Mouse (Mus musculus): ENCODE results near the gene Gnao1.
A peak's percentile ranks its signal among the peaks of the same experiment; 100 is the strongest.

Gnao1 gene

DNA sequence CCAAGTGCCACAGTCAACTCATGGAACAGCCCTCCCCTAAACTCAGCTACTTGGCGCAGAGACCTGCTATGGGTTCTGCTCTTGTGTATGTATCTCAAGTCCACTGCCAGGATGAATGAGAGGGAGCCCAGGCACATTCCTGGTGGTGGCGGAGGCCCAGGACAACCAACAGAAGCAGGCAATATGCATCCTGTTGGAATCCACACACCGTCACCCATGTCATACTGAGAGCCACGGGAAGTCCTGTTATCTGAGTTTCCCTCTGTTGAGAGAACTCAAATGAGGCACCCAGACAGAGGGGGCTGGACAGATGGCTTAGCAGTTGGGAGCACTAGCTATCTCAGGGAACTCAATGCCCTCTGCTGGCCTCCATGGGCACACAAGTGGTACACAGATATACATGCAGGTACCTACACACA is 131.9 kb downstream of the Gnao1 start:
- DNase-seq (ENCODE audit: low spot score in 2 of 2): peak in 1 of 2 experiments; percentile 39

GRCm38 (mm10) chr8:93945781-93946180 is 136.0 kb downstream of the Gnao1 start:
- no peak for DNase-seq (ENCODE audit: low spot score in 2 of 2)

GRCm38 (mm10) chr8:93946397-93946796 is 136.6 kb downstream of the Gnao1 start:
- no peak for DNase-seq (ENCODE audit: low spot score in 2 of 2)

GRCm38 (mm10) chr8:93950133-93950532 is 140.4 kb downstream of the Gnao1 start:
- DNase-seq (ENCODE audit: low spot score in 2 of 2): no peak

DNA sequence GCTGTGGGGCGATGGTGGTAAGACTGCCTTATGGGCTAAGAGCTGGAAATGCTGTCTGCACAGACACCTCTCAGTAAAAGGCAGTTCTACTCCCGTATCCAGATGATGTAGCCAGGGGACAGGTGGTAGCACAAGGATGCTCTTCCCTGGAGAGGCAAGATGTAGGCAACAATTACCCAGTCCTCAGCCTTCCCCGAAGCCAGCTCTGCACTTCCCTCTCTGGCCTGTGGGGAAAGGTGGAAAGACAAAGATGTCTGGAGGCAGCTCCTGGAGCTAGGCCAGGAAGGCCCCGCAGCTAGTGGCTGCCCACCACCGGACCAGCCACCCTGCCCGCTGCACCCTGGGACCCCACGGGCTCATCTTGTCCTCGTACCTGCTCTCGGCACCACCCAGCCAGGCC is 142.7 kb downstream of the Gnao1 start:
- DNase-seq (ENCODE audit: low spot score in 2 of 2): no peak

GRCm38 (mm10) chr8:93958402-93958801 is 148.6 kb downstream of the Gnao1 start:
- DNase-seq (ENCODE audit: low spot score in 2 of 2): peak; percentile 66 to 76

DNA sequence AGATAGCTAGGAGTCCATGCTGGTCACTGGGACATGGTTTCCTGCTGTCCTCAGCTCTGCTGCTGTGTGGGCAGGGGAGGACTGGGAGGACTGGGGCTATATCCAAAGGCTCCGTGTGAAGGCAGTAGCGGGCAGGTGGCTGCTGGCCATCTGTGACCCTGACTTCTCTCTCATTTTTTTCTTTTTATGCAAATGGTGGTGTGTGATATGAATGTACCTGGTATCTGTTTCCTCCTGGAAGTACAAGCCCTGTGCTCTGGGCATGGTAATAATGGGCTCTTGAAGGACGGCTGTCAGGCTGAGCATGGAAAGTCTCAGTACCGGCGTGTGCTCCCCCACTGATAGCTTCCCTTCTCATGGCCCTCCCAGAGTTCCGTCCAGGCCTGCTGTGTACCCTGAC is 151.1 kb downstream of the Gnao1 start:
- no peak for DNase-seq (ENCODE audit: low spot score in 2 of 2)

GRCm38 (mm10) chr8:93968293-93968692 is 158.5 kb downstream of the Gnao1 start:
- DNase-seq (ENCODE audit: low spot score in 2 of 2): peak in 1 of 2 experiments; percentile 36

GRCm38 (mm10) chr8:93969626-93970340 is 160.0 kb downstream of the Gnao1 start:
- DNase-seq (ENCODE audit: low spot score in 2 of 2): peak in 1 of 2 experiments; percentile 35

- peak in 1 of 2 experiments; percentile 25 for DNase-seq (ENCODE audit: low spot score in 2 of 2)
These were observed 161.7 kb downstream of the Gnao1 start for GRCm38 (mm10) chr8:93971451-93971850.

- DNase-seq (ENCODE audit: low spot score in 2 of 2): no peak
These were observed 162.4 kb downstream of the Gnao1 start for GRCm38 (mm10) chr8:93972211-93972610.

DNA sequence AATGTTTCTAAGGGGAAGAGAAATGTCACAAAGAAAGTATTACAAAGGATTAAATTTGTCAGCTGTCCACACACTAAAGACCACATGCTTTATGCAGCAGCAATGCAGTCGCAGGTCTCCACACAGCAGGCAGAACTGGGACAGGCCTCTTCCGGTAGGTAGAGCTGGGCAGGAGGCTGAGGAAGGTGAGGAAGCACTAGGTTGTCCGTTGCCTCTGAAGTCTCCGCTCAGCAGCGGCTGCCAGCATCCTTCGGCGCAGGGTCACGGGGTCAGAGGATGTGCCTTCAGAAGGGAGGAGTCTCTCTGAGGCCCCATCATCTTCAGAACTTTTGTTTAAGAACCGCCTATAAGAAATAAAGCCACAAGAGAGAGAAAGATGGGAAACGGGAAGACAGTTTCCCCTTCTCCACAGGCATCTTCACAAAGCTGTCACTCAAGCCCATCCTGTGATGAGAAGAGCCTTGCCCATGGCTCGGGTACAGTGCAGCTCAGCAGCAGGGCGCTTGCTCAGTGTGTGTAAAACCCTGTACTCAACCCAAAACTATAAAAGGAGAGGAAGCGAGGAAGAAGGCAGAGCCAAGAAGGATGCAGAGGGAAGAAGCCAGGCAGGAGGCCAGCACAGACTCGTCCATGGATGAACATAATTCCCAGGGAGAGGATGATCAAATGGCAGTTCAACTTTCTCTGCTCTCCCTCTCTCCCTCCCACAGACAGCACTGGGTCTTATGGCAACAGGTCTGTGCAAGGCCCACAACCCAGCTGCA is 163.4 kb downstream of the Gnao1 start:
- DNase-seq (ENCODE audit: low spot score in 2 of 2): peak; percentile 52 to 61

GRCm38 (mm10) chr8:93973831-93974375 is 164.1 kb downstream of the Gnao1 start:
- DNase-seq (ENCODE audit: low spot score in 2 of 2): peak in 1 of 2 experiments; percentile 35

DNA sequence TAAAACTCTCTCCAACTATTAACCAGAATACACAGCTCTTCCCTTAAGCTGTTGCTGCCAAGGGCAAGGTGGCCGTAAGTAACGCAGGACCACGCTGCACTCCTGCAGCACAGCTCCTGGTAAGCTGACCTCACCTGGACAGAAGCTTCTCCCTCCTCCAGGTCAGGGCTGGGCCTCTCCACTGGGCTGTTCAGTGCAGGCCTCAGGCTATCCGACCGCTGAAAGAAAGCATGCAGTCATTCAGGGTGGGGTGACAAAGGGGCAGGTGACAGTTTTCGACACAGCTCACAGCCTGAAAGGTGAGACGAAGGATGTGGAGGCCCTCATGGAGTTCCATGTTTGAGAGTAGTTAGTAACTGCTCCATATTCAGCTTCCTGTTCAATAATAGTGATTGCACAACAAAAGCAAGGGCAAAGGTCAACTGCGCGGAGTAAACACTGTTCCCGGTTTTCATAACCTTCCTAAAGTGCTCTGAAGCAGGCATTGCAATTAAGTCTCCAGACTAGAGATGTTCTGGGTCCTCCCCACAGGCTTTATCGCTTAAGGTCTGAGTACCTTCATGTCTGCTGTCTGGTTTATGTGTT is 164.9 kb downstream of the Gnao1 start:
- no peak for DNase-seq (ENCODE audit: low spot score in 2 of 2)

DNA sequence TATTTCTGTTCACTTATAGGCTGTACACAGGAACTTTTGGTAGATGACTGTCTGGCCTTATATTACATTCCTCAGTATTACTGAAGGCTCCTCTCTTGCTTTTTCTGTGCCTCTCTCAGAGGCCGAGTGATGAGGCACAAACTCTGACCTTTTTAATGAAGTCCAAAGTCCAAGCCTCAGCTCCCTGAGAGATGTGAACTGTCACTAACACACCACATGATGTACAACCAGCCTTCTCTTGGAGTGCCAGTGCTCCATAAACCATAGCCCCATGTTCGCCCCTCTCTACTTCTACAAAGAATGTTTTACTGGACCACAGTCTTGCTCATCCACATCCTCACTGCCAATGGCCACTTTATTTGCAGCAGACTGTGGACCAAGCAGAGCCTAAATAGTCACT is 165.6 kb downstream of the Gnao1 start:
- DNase-seq (ENCODE audit: low spot score in 2 of 2): no peak

- no peak for DNase-seq (ENCODE audit: low spot score in 2 of 2)
These were observed 166.9 kb downstream of the Gnao1 start for GRCm38 (mm10) chr8:93976446-93977211.

GRCm38 (mm10) chr8:93980141-93980540 is 170.4 kb downstream of the Gnao1 start:
- DNase-seq (ENCODE audit: low spot score in 2 of 2): no peak

GRCm38 (mm10) chr8:93981679-93982215 is 172.0 kb downstream of the Gnao1 start:
- no peak for DNase-seq (ENCODE audit: low spot score in 2 of 2)

DNA sequence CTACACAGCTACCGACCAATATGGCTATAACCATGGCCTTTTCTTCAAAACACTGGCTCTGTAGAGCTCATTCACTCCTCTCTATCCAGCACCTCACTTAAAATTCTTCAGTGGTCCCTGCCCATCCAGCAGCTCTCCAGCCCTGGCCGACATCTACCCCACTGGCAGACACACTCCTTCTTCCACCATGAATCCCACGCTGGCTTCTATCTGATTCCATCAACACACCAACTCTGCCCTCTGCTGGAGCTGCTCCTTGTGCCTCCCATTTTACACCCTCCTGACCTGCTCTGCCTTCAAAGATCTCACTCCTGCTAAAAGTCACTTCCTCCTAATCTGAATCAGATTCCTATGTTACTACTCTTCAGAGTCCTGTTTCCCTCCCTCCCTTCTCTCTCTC is 174.1 kb downstream of the Gnao1 start:
- DNase-seq (ENCODE audit: low spot score in 2 of 2): peak; percentile 63 to 65

- no peak for DNase-seq (ENCODE audit: low spot score in 2 of 2)
These were observed 175.0 kb downstream of the Gnao1 start for GRCm38 (mm10) chr8:93984731-93985130.

GRCm38 (mm10) chr8:93989739-93990138 is 180.0 kb downstream of the Gnao1 start:
- no peak for DNase-seq (ENCODE audit: low spot score in 2 of 2)

All from right cerebral cortex, postnatal 10 days (tissue).